Mouse (Mus musculus): ENCODE data around the gene Gm5431.
"Not testable (repeated sequence)": the region's sequence is repeated elsewhere in the genome, so short reads cannot be mapped to it uniquely, and the experiment has no call there.

The Gm5431 gene

DNA sequence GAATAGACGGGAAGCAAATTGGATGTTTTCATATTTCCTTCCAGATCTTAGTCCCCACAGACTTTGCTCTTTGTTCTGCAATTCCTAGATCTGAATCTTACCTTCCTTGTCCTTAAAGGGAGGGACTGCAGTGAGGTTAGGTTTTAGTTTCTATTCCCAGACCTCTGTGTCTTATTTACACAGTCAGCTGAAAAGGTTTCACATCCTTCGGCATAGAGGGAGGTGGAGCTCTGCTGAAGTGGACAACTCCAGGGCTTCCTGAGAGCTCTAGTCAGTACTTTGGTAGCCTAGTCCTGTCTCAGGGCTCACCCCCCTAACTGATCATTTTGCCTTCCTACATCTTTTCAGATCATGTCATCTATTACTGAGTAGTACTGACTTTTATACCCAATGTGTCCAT is at the start of gene Gm5431:
Gene Gm5431, minus strand, starts transcription at position 194 of the 400 bp plus-strand sequence.
- DNase-seq = peak; percentile 48 to 55

- not testable (repeated sequence) for DNase-seq
Measured at GRCm38 (mm10) chr11:48946090-48946489, 44.1 kb upstream of the Gm5431 start, which contains the start of gene Psme2b. Psme2b (minus strand) TSS chr11:48946190.

DNA sequence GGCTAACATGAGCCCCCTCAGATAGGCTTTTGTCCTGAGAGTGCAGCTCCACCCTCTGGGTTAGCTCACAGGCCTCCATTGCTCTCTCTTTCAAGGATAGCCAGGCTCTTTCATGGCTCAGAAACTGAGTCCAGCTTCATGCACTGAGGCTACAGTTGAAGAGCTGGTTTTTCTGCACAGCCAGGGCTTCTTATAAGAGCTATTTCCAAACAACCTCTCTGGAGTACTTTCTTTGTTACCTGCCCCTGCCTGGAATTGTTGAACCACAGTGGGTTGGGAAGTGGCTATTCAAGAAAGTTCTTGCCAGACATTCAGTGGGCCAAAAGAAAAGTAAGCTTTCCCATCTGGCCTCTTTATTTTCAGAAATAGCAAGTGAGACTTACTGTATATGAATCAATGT is 37.3 kb upstream of the Gm5431 start:
- not testable (repeated sequence) for DNase-seq

DNA sequence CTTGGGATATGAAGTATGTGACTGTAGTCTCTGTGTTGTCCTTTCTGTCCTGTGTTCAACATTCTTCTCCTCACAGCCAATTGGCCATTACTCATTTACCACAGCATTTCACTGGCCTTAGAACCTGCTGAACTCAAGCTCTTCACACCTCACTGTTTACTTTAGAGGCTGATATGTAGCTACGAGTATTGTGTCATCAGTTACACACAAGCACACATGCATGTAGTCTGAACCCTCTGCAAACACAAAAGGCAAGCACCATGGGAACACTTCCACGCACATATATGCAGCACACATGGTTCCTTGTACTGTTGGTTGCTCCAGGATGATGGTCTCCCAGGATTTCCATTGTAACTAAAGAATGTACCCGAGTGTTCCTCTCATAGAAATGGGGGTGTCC is 33.3 kb upstream of the Gm5431 start:
- DNase-seq = not testable (repeated sequence)

GRCm38 (mm10) chr11:48933923-48934322 is 31.9 kb upstream of the Gm5431 start:
- DNase-seq = not testable (repeated sequence)

DNA sequence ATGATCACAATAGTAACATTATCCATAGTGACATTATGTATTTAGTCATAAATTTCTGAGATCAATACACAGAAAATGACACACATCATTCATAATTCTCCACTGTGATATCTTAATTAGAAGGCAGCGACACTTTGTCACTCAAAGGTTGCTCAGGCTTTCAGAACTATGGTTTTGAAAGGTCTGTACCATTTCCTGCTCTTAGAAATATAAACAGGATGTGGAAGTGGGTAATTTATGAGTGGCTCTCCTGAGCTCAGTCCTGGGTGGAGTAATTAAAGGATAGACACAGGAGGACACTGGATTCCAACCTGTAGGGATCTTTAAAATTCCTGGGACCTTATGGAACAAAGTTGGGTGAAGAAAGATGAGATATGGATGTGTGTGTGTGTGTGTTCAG is 31.4 kb upstream of the Gm5431 start:
- not testable (repeated sequence) for DNase-seq

GRCm38 (mm10) chr11:48928068-48928467 is 26.1 kb upstream of the Gm5431 start:
- DNase-seq = not testable (repeated sequence)

DNA sequence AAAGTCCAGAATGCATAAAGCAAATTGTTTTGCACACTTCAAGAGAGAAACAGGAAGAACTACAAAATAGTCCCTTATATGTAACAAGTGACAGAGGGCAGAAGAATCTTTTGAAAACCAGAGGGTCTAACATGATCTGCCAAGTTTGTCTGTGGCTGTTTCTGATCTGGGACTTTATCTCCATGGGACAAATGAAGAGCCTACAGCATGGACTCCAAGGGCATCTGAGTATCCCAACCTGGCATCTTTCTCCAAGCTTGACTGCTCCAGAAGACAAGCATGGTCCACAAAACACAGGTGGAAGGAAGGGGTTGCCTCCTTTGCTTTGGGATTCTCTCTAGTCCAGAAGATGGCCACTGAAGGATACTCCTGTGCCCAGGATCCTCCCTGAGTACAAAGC is 24.4 kb upstream of the Gm5431 start:
- not testable (repeated sequence) for DNase-seq

DNA sequence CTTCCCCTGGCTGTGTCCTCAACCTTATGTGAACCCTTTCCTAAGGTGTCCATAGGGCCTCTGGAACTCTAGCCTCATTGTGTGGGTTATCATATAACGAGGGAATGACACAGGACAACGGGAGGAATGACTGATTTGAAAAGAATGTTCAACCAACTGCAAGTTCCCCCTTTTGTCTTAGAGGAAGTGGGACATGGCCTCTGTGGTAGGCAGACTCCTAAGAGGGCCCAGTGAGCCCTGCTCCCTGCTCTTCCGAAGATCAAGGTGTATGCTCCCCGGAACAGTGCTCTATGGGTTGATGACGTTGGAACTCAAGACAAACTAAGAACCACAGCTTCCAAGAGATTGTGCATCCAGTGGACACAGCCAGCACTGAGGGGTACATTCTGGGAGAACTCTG is 21.8 kb upstream of the Gm5431 start:
- not testable (repeated sequence) for DNase-seq

DNA sequence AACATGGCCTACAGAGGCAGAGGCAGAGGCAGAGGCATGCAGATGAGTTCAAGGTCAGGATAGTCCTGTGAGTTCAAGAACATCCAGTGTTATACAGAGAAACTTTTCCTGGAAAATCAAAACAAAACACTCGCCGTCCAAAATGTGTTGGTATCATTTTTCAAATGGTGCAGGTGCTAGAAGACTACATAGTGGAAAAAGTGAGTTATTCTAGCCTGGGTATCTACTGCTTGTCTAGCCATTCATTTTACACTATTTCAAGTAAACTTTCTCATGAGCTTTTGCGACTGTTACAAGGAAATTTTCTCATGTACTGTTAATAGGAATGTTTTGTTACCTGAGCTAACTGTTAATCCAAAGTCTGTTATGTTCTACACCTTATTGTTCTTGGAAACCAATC is 16.4 kb upstream of the Gm5431 start:
- no peak for DNase-seq

- no peak for DNase-seq
Measured at GRCm38 (mm10) chr11:48913611-48914010, 11.6 kb upstream of the Gm5431 start.

DNA sequence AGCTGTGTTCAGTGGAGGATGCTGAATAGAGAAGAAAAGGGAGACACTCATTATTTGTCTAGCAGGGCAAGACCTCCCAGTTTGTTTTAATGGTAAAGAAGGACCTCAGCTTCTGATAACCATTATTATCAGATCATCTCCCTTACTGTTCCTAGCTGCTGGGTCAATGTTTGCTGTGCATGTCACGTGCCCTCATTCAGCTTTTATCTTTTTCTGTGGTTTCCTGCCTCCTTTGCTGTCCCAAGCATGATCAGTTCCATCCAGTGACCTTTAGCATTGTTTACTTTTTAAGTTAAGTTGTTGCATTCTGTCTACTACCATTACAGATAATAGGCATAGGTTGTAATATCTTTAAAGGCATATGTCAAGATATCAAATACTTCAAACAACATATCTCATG is 6.4 kb upstream of the Gm5431 start:
- no peak for DNase-seq

- peak; percentile 57 to 59 for DNase-seq
Measured at GRCm38 (mm10) chr11:48901567-48901930, 465 bp downstream of the Gm5431 start.

DNA sequence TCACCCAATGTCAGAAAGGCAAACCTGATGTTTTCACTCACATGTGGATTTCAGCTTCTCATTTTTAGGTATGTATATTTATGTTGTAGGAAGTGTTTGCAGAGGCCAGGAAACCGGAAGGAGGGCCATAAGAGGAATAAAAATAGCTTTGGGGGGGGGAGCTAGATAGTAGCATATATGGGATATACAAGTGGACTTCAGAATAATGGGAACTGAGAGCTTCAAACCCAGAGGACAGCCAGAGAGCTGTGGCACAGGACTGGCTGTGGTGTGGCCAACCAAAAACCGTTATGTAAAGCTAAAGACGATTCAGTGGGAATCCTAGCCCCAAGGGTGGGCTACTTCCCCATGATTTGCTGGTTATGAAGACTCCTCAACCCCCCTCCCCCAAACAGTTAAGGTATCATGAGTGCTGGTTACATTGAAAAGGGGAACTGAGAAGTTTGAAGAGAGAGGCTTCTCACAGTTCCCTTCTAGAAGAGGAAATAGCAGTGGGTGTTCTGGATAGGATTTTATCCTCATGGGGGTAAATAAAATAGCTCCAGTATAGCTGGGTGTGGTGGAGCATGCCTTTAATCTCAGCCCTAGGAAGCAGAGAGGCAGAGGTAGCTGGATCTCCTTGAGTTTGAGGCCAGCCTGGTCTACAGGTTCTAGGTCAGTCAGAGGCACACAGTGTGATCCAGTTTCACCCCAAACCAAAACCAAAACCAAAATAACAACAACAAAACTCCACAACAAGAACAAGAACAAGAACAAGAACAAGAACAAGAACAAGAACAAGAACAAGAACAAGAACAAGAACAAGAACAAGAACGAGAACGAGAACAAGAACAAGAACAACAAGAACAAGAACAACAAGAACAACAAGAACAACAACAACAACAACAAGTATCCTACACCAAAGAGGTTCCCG is 1.1 kb downstream of the Gm5431 start:
- DNase-seq = peak; percentile 66 to 68

- DNase-seq = no peak
Measured at GRCm38 (mm10) chr11:48898812-48899431, 3.1 kb downstream of the Gm5431 start.

DNA sequence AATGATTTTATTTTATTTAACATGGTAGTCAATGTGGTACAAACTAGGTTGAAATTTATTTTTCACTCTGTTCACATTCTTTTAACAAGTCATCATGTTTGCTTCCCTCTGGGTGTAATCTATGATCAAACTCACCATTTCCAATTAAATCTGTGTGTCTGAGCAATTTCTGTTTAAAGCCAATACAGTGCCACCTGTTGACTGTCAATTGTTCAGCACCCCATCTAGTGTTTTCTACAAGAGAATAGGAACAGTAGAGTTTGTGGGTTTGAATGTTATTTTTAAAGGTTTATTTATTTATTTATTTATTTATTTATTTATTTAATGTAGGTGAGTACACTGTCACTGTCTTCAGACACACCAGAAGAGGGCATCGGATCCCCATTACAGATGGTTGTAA is 25.3 kb downstream of the Gm5431 start:
- no peak for DNase-seq

DNA sequence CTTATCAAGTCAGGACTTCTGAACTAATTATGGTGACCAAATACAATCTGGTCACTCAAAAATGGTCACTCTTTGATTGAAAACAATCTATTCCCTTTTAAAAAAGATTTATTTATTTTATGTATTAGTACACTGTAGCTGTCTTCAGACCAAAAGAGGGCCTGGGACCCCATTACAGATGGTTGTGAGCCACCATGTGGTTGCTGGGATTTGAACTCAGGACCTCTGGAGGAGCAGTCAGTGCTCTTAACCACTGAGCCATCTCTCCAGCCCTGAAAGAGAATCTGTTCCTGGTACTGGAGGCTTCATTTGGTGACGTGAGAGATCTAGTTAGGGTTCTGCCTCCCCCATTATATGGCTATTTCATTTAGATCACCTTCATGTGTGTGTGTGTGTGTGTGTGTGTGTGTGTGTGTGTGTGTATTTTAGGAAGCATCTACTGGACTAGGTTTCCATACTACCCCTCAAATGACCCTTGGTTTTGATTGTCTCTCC is 26.6 kb downstream of the Gm5431 start:
- DNase-seq = not testable (repeated sequence)

- peak; percentile 77 to 78 for DNase-seq
Measured at GRCm38 (mm10) chr11:48874465-48874864, 27.5 kb downstream of the Gm5431 start.

GRCm38 (mm10) chr11:48873591-48874290 is 28.3 kb downstream of the Gm5431 start:
- no peak for DNase-seq

GRCm38 (mm10) chr11:48872695-48873300 is 29.2 kb downstream of the Gm5431 start:
- no peak for DNase-seq

- DNase-seq = peak; percentile 45 to 47
Measured at GRCm38 (mm10) chr11:48871817-48872541, 30.0 kb downstream of the Gm5431 start.

DNA sequence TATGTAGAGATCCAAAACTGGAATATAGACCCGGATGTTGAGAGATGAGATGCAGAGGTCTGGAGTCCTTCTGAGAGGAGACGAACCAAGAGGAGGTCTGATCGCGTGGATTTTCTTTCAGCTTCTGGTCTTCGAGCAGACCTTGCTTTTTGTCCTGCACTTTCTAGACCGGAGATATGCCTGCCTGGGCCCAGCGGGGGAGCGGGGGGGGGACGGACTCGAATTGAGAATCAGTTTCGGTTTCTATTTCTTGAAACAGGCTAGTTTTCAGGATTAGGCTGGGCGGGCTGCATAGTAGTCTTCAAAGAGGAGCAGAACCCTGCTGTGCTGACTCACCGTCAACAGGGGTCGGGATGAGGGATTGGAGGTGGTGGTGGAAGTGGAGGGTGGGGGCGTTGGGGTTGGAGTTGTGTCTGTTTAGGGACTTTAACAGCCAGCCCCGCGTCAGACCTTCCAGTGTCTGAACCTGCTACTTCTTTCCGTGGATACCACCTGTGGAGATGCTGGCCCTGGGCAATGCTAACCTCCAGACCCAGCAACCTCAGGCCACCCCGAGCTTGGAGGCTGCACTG is 30.7 kb downstream of the Gm5431 start, which contains the start of gene Irgm1:
Gene Irgm1, minus strand, starts transcription at position 483 of the 572 bp plus-strand sequence.
- peak; percentile 81 to 85 for DNase-seq
